Mouse (Mus musculus) forebrain, embryonic 12.5 days (tissue): ENCODE data around the gene Nobox. TPM values are rescaled to one million over a fixed set of nuclear protein-coding genes. Genes with fewer than 3 reads are reported as not detected.
A peak's percentile ranks its signal among the peaks of the same experiment; 100 is the strongest.

Experiments
- ATAC-seq: fragments of 200-750 bp; cut with Nextera tagmentation; 2 replicates; pipeline ENCODE4 v1.8.0; 2017; ENCODE audit warnings: moderate TSS enrichment; ENCODE audit not compliant: low FRiP score
- H3K27ac ChIP-seq: fragments of 300-500 bp; sonication (generic); 2 replicates; pipeline ENCODE4 v1.5.1; 2016; ENCODE audit warnings: mild to moderate bottlenecking
- H3K27me3 ChIP-seq: fragments of 300-500 bp; sonication (generic); 2 replicates; pipeline ENCODE4 v1.6.1; 2016; ENCODE audit warnings: mild to moderate bottlenecking
- H3K36me3 ChIP-seq: fragments of 300-500 bp; sonication (generic); replicated peaks from 2 replicates; pipeline ENCODE4 v1.6.1; 2016; ENCODE audit warnings: mild to moderate bottlenecking
- H3K4me1 ChIP-seq: fragments of 300-500 bp; sonication (generic); 2 replicates; pipeline ENCODE4 v1.6.1; 2016
- H3K4me2 ChIP-seq: fragments of 300-500 bp; sonication (generic); 2 replicates; pipeline ENCODE4 v1.6.1; 2016; ENCODE audit warnings: mild to moderate bottlenecking, moderate library complexity
- H3K4me3 ChIP-seq: fragments of 300-500 bp; sonication (generic); replicated peaks from 2 replicates; pipeline ENCODE4 v1.5.1; 2016; ENCODE audit warnings: mild to moderate bottlenecking
- H3K9ac ChIP-seq: fragments of 300-500 bp; sonication (generic); 2 replicates; pipeline ENCODE4 v1.6.1; 2016; ENCODE audit warnings: mild to moderate bottlenecking
- H3K9me3 ChIP-seq: fragments of 300-500 bp; sonication (generic); 2 replicates; pipeline ENCODE4 v1.6.1; 2016
- WGBS: fragments of 180-500 bp; shearing (Covaris S2); methylation state at CpG from one replicate; pipeline ENCODE4 v1.1.7; 2016; 5-methylcytosine and 5-hydroxymethylcytosine counted together
- polyA plus RNA-seq: library from polyadenylated mRNA; unstranded; fragments of >200 nt; fragmentation: Nextera tagmentation; extraction: Ambion mirVana; gene quantifications from 2 replicates; pipeline ENCODE4 v1.2.1, GENCODE M21; 2016

Nobox gene
- polyA plus RNA-seq: not detected in 2 replicates

GRCm38 (mm10) chr6:43309454-43309853 is at the start of gene Nobox:
TSS of gene Nobox (minus strand) at chr6:43309554.
- Histone ChIP-seq H3K9ac (no peak within 1 kb of the TSS), H3K4me1 (peaks cover 4% of the 10 kb centered on the region; the same call in 1 of the 2 replicates), H3K4me2 (no peak within 1 kb of the TSS), H3K9me3 (no peaks in the 10 kb centered on the region), H3K27me3 (no peaks in the 10 kb centered on the region), H3K27ac (no peak within 1 kb of the TSS), H3K36me3 (no peaks in the 10 kb centered on the region), H3K4me3 (no peak within 1 kb of the TSS)
- WGBS: 68% methylated on average over 16 of the region's 16 CpGs
- ATAC-seq: no peak

GRCm38 (mm10) chr6:43354562-43355241 is 45.3 kb upstream of the Nobox start:
- Histone ChIP-seq H3K27ac (no peak overlapping the region), H3K9ac (no peak overlapping the region), H3K27me3 (no peaks in the 10 kb centered on the region), H3K36me3 (no peaks in the 10 kb centered on the region), H3K4me2 (no peak overlapping the region), H3K9me3 (no peaks in the 10 kb centered on the region), H3K4me3 (no peak overlapping the region), H3K4me1 (peaks cover 6% of the 10 kb centered on the region; the same call in 1 of the 2 replicates)
- WGBS: 70% methylated on average over 9 of the region's 9 CpGs
- peak; percentile 23; the same call in 1 of the 2 replicates for ATAC-seq

GRCm38 (mm10) chr6:43353446-43353845 is 44.1 kb upstream of the Nobox start:
- H3K9me3 ChIP-seq: no peaks in the 10 kb centered on the region

GRCm38 (mm10) chr6:43349083-43349482 is 39.7 kb upstream of the Nobox start:
- WGBS: 73% methylated on average over 4 of the region's 4 CpGs
- Histone ChIP-seq H3K4me2 (no peak overlapping the region), H3K36me3 (no peaks in the 10 kb centered on the region), H3K4me1 (no peaks in the 10 kb centered on the region), H3K9me3 (no peaks in the 10 kb centered on the region), H3K9ac (no peak overlapping the region), H3K27me3 (no peaks in the 10 kb centered on the region), H3K4me3 (no peak overlapping the region), H3K27ac (no peak overlapping the region)
- ATAC-seq: no peak

More at GRCm38 (mm10) chr6:43353446-43353845, 44.1 kb upstream of the Nobox start:
- Histone ChIP-seq H3K27me3 (no peaks in the 10 kb centered on the region), H3K4me3 (no peak overlapping the region), H3K27ac (no peak overlapping the region), H3K4me2 (no peak overlapping the region), H3K4me1 (peaks cover 6% of the 10 kb centered on the region; the same call in 1 of the 2 replicates), H3K36me3 (no peaks in the 10 kb centered on the region), H3K9ac (no peak overlapping the region)
- ATAC-seq: no peak
- 95% methylated on average over 4 of the region's 4 CpGs for WGBS

- Histone ChIP-seq H3K27ac (no peak overlapping the region), H3K27me3 (no peaks in the 10 kb centered on the region), H3K4me1 (no peaks in the 10 kb centered on the region; the same call in 1 of the 2 replicates), H3K9ac (no peak overlapping the region), H3K36me3 (no peaks in the 10 kb centered on the region), H3K4me3 (no peak overlapping the region), H3K9me3 (no peaks in the 10 kb centered on the region), H3K4me2 (no peak overlapping the region)
- no peak for ATAC-seq
- WGBS: 98% methylated on average over 1 of the region's 1 CpGs
Observed at GRCm38 (mm10) chr6:43347637-43348036, 38.3 kb upstream of the Nobox start.

- Histone ChIP-seq H3K36me3 (no peaks in the 10 kb centered on the region), H3K4me3 (no peak overlapping the region), H3K4me1 (peaks cover 4% of the 10 kb centered on the region; the same call in 1 of the 2 replicates), H3K27me3 (no peaks in the 10 kb centered on the region), H3K4me2 (no peak overlapping the region), H3K9ac (no peak overlapping the region), H3K27ac (no peak overlapping the region), H3K9me3 (no peaks in the 10 kb centered on the region)
- WGBS: 91% methylated on average over 1 of the region's 1 CpGs
- no peak for ATAC-seq
Observed at GRCm38 (mm10) chr6:43343006-43343405, 33.7 kb upstream of the Nobox start.

GRCm38 (mm10) chr6:43342386-43342785 is 33.0 kb upstream of the Nobox start:
- Histone ChIP-seq H3K27me3 (no peaks in the 10 kb centered on the region), H3K27ac (no peak overlapping the region), H3K4me2 (no peak overlapping the region), H3K9me3 (no peaks in the 10 kb centered on the region), H3K36me3 (no peaks in the 10 kb centered on the region), H3K9ac (no peak overlapping the region), H3K4me3 (no peak overlapping the region), H3K4me1 (peaks cover 6% of the 10 kb centered on the region; the same call in 1 of the 2 replicates)
- ATAC-seq: peak; percentile 44; the same call in 1 of the 2 replicates
- 49% methylated on average over 2 of the region's 2 CpGs for WGBS

- no peak overlapping the region for H3K4me2 ChIP-seq
- peaks cover 10% of the 10 kb centered on the region; the same call in 1 of the 2 replicates for H3K4me1 ChIP-seq
- H3K27me3 ChIP-seq: no peaks in the 10 kb centered on the region
- H3K27ac ChIP-seq: no peak overlapping the region
- no peak overlapping the region for H3K9ac ChIP-seq
- H3K36me3 ChIP-seq: no peaks in the 10 kb centered on the region
- no peak overlapping the region for H3K4me3 ChIP-seq
- H3K9me3 ChIP-seq: no peaks in the 10 kb centered on the region
- no peak for ATAC-seq
- WGBS: 68% methylated on average over 2 of the region's 2 CpGs
Observed at GRCm38 (mm10) chr6:43338804-43339203, 29.4 kb upstream of the Nobox start.

- Histone ChIP-seq H3K9me3 (no peaks in the 10 kb centered on the region), H3K27me3 (no peaks in the 10 kb centered on the region), H3K36me3 (no peaks in the 10 kb centered on the region), H3K4me3 (no peak overlapping the region), H3K27ac (no peak overlapping the region), H3K4me1 (peaks cover 12% of the 10 kb centered on the region; the same call in 1 of the 2 replicates), H3K9ac (no peak overlapping the region), H3K4me2 (no peak overlapping the region)
- ATAC-seq: peak; percentile 46; the same call in 1 of the 2 replicates
- WGBS: 47% methylated on average over 10 of the region's 10 CpGs
Observed at GRCm38 (mm10) chr6:43337491-43337961, 28.2 kb upstream of the Nobox start.

- H3K9ac ChIP-seq: no peak overlapping the region
- H3K27ac ChIP-seq: no peak overlapping the region
- H3K4me2 ChIP-seq: no peak overlapping the region
- WGBS: 80% methylated on average over 3 of the region's 3 CpGs
- no peak for ATAC-seq
- no peaks in the 10 kb centered on the region for H3K27me3 ChIP-seq
- H3K36me3 ChIP-seq: no peaks in the 10 kb centered on the region
- no peaks in the 10 kb centered on the region for H3K9me3 ChIP-seq
- no peak overlapping the region for H3K4me3 ChIP-seq
- H3K4me1 ChIP-seq: 0 out of 2 replicates have a peak, but pooled peaks cover 9% of the 10 kb centered on the region
Observed at GRCm38 (mm10) chr6:43335619-43336234, 26.4 kb upstream of the Nobox start.

GRCm38 (mm10) chr6:43333479-43333878 is 24.1 kb upstream of the Nobox start:
- ATAC-seq: no peak
- H3K4me1 ChIP-seq: 0 out of 2 replicates have a peak, but pooled peaks cover 9% of the 10 kb centered on the region
- no peaks in the 10 kb centered on the region for H3K9me3 ChIP-seq
- H3K4me3 ChIP-seq: no peak overlapping the region
- H3K27ac ChIP-seq: no peak overlapping the region
- WGBS: 51% methylated on average over 4 of the region's 4 CpGs
- H3K9ac ChIP-seq: no peak overlapping the region
- H3K36me3 ChIP-seq: no peaks in the 10 kb centered on the region
- no peak overlapping the region for H3K4me2 ChIP-seq
- no peaks in the 10 kb centered on the region for H3K27me3 ChIP-seq

GRCm38 (mm10) chr6:43312961-43313656 is 3.8 kb upstream of the Nobox start:
- Histone ChIP-seq H3K9ac (no peak overlapping the region), H3K27me3 (no peaks in the 10 kb centered on the region), H3K4me1 (peaks cover 4% of the 10 kb centered on the region; the same call in 1 of the 2 replicates), H3K36me3 (no peaks in the 10 kb centered on the region), H3K9me3 (no peaks in the 10 kb centered on the region), H3K4me2 (no peak overlapping the region), H3K4me3 (no peak overlapping the region), H3K27ac (no peak overlapping the region)
- peak; percentile 30; the same call in 1 of the 2 replicates for ATAC-seq
- 46% methylated on average over 8 of the region's 8 CpGs for WGBS
